Mouse (Mus musculus) liver, adult 2 months (tissue): ENCODE results near the gene Tmod4. TPM values are rescaled to one million over a fixed set of nuclear protein-coding genes. Genes with fewer than 3 reads are reported as not detected.
A peak's percentile ranks its signal among the peaks of the same experiment; 100 is the strongest.
"Not testable (repeated sequence)": the region's sequence is repeated elsewhere in the genome, so short reads cannot be mapped to it uniquely, and the experiment has no call there.

Experiments used
- DNase-seq: peaks from one replicate; pipeline ENCODE4 v3.0.0-alpha.2; 2011; ENCODE audit warnings: low read depth, low spot score; ENCODE audit errors: extremely low read depth
- H3K27ac ChIP-seq: fragments of 200-500 bp; replicated peaks from 2 replicates; pipeline ENCODE4 v1.5.1; 2012; ENCODE audit warnings: low read depth, mild to moderate bottlenecking, control low read depth, inconsistent platforms, low read length; ENCODE audit not compliant: insufficient read depth
- H3K27me3 ChIP-seq: fragments of 200-500 bp; 2 replicates; pipeline ENCODE4 v1.6.1; 2012; ENCODE audit warnings: mild to moderate bottlenecking, moderate library complexity, low read length, inconsistent platforms; ENCODE audit not compliant: control insufficient read depth, insufficient read depth
- H3K36me3 ChIP-seq: fragments of 200-500 bp; 2 replicates; pipeline ENCODE4 v1.6.1; 2012; ENCODE audit warnings: low read length, inconsistent platforms; ENCODE audit not compliant: control insufficient read depth, insufficient read depth
- H3K4me1 ChIP-seq: fragments of 200-500 bp; 2 replicates; pipeline ENCODE4 v1.6.1; 2011; ENCODE audit warnings: low read length; ENCODE audit not compliant: control insufficient read depth, insufficient read depth
- H3K4me3 ChIP-seq: fragments of 200-500 bp; 2 replicates; pipeline ENCODE4 v1.5.1; 2011; ENCODE audit warnings: low read depth, mild to moderate bottlenecking, control low read depth, low read length, moderate library complexity; ENCODE audit not compliant: insufficient read depth
- H3K79me2 ChIP-seq: fragments of 200-500 bp; 2 replicates; pipeline ENCODE4 v1.6.1; 2012; ENCODE audit warnings: inconsistent platforms, mild to moderate bottlenecking, low read length, moderate library complexity; ENCODE audit not compliant: control insufficient read depth, insufficient read depth
- H3K9ac ChIP-seq: fragments of 200-500 bp; 2 replicates; pipeline ENCODE4 v1.6.1; 2012; ENCODE audit warnings: low read depth, mild to moderate bottlenecking, control low read depth, inconsistent platforms, low read length
- CTCF ChIP-seq: fragments of 200-500 bp; IDR thresholded peaks from 2 replicates; pipeline ENCODE4 v1.5.1; 2011; ENCODE audit warnings: low read depth, low read length, control low read depth
- POLR2A ChIP-seq: fragments of 200-500 bp; IDR thresholded peaks from 2 replicates; pipeline ENCODE4 v1.6.1; 2011; ENCODE audit warnings: low read length, control low read depth; ENCODE audit not compliant: insufficient read depth; ENCODE audit errors: extremely low read depth
- WGBS: fragments of 180-500 bp; shearing (Covaris S2); methylation state at CpG from one replicate; pipeline ENCODE4 v1.1.7; 2018; 5-methylcytosine and 5-hydroxymethylcytosine counted together
- polyA plus RNA-seq: library from polyadenylated mRNA; depleted of rRNA; stranded (reverse); fragments of >200 nt; gene quantifications from 2 replicates; pipeline ENCODE4 v1.2.3, GENCODE M21; 2012
- total RNA-seq: library from RNA; depleted of rRNA; stranded (reverse); fragments of >200 nt; gene quantifications from 2 replicates; pipeline ENCODE4 v1.2.3, GENCODE M21; 2014

Gene Tmod4
- total and polyA plus RNA-seq, 2 experiments: 0.65 TPM; not detected in 1

DNA sequence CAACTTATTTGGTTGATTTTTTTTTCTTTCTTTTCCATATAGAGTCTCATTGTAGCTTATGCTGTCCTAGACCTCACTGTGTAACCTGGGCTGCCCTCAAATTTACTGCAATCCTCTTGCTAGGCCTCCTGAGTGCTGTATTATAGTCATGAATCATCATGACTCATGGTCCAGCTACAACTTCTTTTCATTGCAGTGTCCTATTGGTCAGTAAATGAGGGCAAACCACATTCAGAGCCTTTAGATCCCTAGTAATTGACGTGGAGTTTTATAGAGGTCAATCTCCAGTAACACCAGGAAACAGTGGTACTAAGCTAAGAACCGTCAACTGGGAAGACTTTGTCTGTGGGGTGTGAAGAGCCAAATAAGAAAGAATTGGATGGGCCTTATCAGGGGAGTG lies 6.5 kb upstream of the Tmod4 start:
- Histone ChIP-seq H3K4me1 (no peaks in the 10 kb centered on the region), H3K4me3 (no peak overlapping the region), H3K27me3 (no peaks in the 10 kb centered on the region), H3K27ac (no peak overlapping the region), H3K9ac (no peak overlapping the region), H3K79me2 (no peaks in the 10 kb centered on the region; the same call in 1 of the 2 replicates), H3K36me3 (peaks cover 36% of the 10 kb centered on the region)
- 88% methylated on average over 2 of the region's 2 CpGs for WGBS
- TF ChIP-seq CTCF (no peak), POLR2A (no peak)
- DNase-seq: no peak

- TF ChIP-seq CTCF (no peak), POLR2A (no peak)
- 77% methylated on average over 6 of the region's 6 CpGs for WGBS
- no peak for DNase-seq
- H3K9ac ChIP-seq: no peak overlapping the region
- H3K27me3 ChIP-seq: no peaks in the 10 kb centered on the region
- no peak overlapping the region for H3K4me3 ChIP-seq
- peaks cover 2% of the 10 kb centered on the region; the same call in 1 of the 2 replicates for H3K4me1 ChIP-seq
- H3K36me3 ChIP-seq: peaks cover 31% of the 10 kb centered on the region
- H3K79me2 ChIP-seq: no peaks in the 10 kb centered on the region
- H3K27ac ChIP-seq: peak overlapping the region; percentile 64
Observed at GRCm38 (mm10) chr3:95121580-95121979, 2.7 kb upstream of the Tmod4 start.

DNA sequence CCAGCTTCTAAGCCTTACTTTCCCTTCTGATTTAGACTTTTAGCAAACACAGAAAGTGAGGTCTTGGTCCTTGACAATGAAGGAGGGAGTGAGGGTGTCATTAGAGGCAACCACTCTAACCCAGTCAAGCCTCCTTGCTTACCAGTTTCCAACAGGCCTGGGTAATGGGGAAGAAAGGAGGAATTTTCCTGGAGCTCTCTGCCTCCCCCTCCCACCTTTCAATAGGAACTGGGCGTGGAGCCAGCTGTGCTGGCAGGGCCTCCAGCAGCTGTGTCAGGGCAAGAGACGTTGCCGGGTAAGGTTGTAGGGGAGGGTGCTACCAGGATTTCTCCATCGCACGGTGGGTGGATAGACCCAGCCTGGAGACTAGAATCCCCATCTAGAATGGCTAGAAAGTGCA lies 696 bp downstream of the Tmod4 start:
- no peaks in the 10 kb centered on the region for H3K27me3 ChIP-seq
- no peaks in the 10 kb centered on the region for H3K79me2 ChIP-seq
- WGBS: 1% methylated on average over 5 of the region's 5 CpGs
- H3K36me3 ChIP-seq: peaks cover 13% of the 10 kb centered on the region; the same call in 1 of the 2 replicates
- H3K4me3 ChIP-seq: no peak overlapping the region
- peaks cover 2% of the 10 kb centered on the region; the same call in 1 of the 2 replicates for H3K4me1 ChIP-seq
- DNase-seq: no peak
- TF ChIP-seq POLR2A (no peak), CTCF (no peak)
- no peak overlapping the region for H3K27ac ChIP-seq
- H3K9ac ChIP-seq: no peak overlapping the region

- no peaks in the 10 kb centered on the region for H3K27me3 ChIP-seq
- WGBS: 72% methylated on average over 6 of the region's 6 CpGs
- H3K4me1 ChIP-seq: peaks cover 5% of the 10 kb centered on the region
- no peak overlapping the region for H3K9ac ChIP-seq
- peaks cover 1% of the 10 kb centered on the region; the same call in 1 of the 2 replicates for H3K36me3 ChIP-seq
- TF ChIP-seq POLR2A (no peak), CTCF (no peak)
- no peak overlapping the region for H3K4me3 ChIP-seq
- no peaks in the 10 kb centered on the region; the same call in 1 of the 2 replicates for H3K79me2 ChIP-seq
- DNase-seq: no peak
- no peak overlapping the region for H3K27ac ChIP-seq
Observed at GRCm38 (mm10) chr3:95129226-95129651, 5.0 kb downstream of the Tmod4 start.

DNA sequence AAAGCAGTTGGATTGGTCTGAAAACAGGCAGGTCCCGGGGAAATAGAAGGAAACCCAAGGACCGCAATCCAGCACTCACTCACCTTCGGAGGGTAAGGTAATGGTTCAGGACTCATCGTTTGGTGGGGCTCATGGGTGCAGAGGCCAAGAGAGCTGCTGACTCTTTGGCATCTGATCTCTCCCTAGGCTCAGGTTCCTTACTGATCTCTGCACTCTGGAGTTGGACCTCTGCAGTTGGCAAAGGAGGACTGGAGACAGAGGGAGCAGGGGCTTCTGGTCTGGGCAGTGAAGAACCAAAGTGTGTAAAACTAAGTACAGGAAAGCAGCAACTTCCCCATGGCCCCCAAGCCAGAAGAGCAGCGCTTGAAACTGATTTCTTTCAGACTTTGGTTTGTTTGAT lies 5.8 kb downstream of the Tmod4 start:
- Histone ChIP-seq H3K27me3 (no peaks in the 10 kb centered on the region), H3K36me3 (peaks cover 1% of the 10 kb centered on the region; the same call in 1 of the 2 replicates), H3K79me2 (no peaks in the 10 kb centered on the region; the same call in 1 of the 2 replicates), H3K4me3 (no peak overlapping the region), H3K9ac (no peak overlapping the region), H3K27ac (no peak overlapping the region), H3K4me1 (peaks cover 3% of the 10 kb centered on the region)
- DNase-seq: no peak
- WGBS: 74% methylated on average over 5 of the region's 5 CpGs
- TF ChIP-seq POLR2A (no peak), CTCF (no peak)

GRCm38 (mm10) chr3:95132389-95132788 lies 8.1 kb downstream of the Tmod4 start:
- H3K36me3 ChIP-seq, H3K4me1 ChIP-seq, H3K27me3 ChIP-seq, H3K9ac ChIP-seq, DNase-seq, H3K27ac ChIP-seq, H3K4me3 ChIP-seq, H3K79me2 ChIP-seq: not testable (repeated sequence)
- 95% methylated on average over 2 of the region's 2 CpGs for WGBS
